Mouse (Mus musculus): ENCODE measurements around the gene Gm18596. TPM values are rescaled to one million over a fixed set of nuclear protein-coding genes. Genes with fewer than 3 reads are reported as not detected.
"Not testable (repeated sequence)": the region's sequence is repeated elsewhere in the genome, so short reads cannot be mapped to it uniquely, and the experiment has no call there.

Gm18596 gene
- not detected in 2 replicates for polyA plus RNA-seq (2015; fragmentation: Nextera tagmentation; extraction: Ambion mirVana)

- H3K27ac ChIP-seq (ENCODE audit: low read length): not testable (repeated sequence)
Observed at GRCm38 (mm10) chr10:77741924-77742688, at the start of gene Gm18596. Gm18596 (minus strand) TSS chr10:77742638.

DNA sequence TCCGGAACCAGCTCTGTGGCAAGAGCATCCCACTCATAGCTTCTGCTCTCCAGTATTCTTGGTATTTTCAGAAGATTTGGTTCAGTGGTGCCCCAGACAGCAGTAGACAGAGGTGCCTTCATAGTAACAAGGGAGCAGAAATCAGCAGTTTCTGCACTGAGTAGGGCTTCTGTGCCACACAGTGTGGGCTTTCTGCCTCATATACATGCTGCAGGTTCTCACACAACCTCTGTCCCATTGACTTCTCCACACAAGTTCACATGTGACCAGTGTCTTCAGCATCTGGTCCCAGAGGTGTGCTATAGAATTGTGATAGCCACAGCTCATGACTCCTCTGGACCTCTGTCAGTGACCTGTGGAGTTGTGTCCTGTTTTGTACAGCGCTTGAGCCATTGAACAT, 46.2 kb upstream of the Gm18596 start:
- Histone ChIP-seq H3K9me3 (ENCODE audit: control insufficient read depth, low read length) (no peaks in the 10 kb centered on the region), H3K9ac (replicated peaks; ENCODE audit: low read depth, low read length) (no peak overlapping the region), H3K36me3 (ENCODE audit: control insufficient read depth, insufficient read depth) (no peaks in the 10 kb centered on the region), H3K27me3 (replicated peaks; ENCODE audit: control insufficient read depth, insufficient read depth, low read length) (no peaks in the 10 kb centered on the region), H3K27ac (ENCODE audit: low read length) (no peak overlapping the region), H3K4me1 (replicated peaks; ENCODE audit: control insufficient read depth, insufficient read depth, low read length) (no peaks in the 10 kb centered on the region), H3K4me3 (replicated peaks; ENCODE audit: low read length) (no peak overlapping the region), H3K4me2 (ENCODE audit: low read length) (no peak overlapping the region)
- ATAC-seq: no peak
- WGBS: 94% methylated on average over 2 of the region's 2 CpGs

More at GRCm38 (mm10) chr10:77741924-77742688, at the start of gene Gm18596:
- not testable (repeated sequence) for ATAC-seq; H3K27me3 ChIP-seq (replicated peaks; ENCODE audit: control insufficient read depth, insufficient read depth, low read length); H3K9me3 ChIP-seq (ENCODE audit: control insufficient read depth, low read length); H3K4me2 ChIP-seq (ENCODE audit: low read length); H3K36me3 ChIP-seq (ENCODE audit: control insufficient read depth, insufficient read depth); H3K9ac ChIP-seq (replicated peaks; ENCODE audit: low read depth, low read length); H3K4me3 ChIP-seq (replicated peaks; ENCODE audit: low read length); H3K4me1 ChIP-seq (replicated peaks; ENCODE audit: control insufficient read depth, insufficient read depth, low read length)
- 61% methylated on average over 4 of the region's 5 CpGs for WGBS

- H3K27me3 ChIP-seq (replicated peaks; ENCODE audit: control insufficient read depth, insufficient read depth, low read length); ATAC-seq; H3K27ac ChIP-seq (ENCODE audit: low read length); H3K9ac ChIP-seq (replicated peaks; ENCODE audit: low read depth, low read length); H3K9me3 ChIP-seq (ENCODE audit: control insufficient read depth, low read length); H3K4me3 ChIP-seq (replicated peaks; ENCODE audit: low read length); H3K4me1 ChIP-seq (replicated peaks; ENCODE audit: control insufficient read depth, insufficient read depth, low read length); H3K4me2 ChIP-seq (ENCODE audit: low read length); H3K36me3 ChIP-seq (ENCODE audit: control insufficient read depth, insufficient read depth): not testable (repeated sequence)
- WGBS: no CpG with 5 or more reads among the region's 1 CpGs
Observed at GRCm38 (mm10) chr10:77787876-77788275, 45.4 kb upstream of the Gm18596 start, which contains the start of gene Gm7137. Gm7137 (minus strand) TSS chr10:77788200.

DNA sequence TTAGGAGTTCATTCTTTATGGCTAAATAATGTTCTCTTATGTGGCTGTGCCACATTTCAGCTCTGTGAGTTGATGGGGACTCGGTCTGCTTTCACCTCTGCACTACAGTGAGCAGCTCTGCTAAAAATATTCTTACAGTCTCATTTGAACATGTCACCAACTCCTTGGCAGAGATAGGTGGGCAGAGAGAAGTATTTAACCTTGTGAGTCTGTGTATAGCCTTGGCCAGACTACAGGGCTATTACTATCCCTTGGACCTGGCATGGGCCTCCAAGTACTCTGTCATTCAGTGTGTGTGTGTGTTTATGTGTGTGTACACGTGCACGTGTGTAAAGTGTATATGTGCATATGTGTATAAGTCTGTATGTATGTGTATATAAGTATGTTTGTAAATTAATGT, 41.0 kb upstream of the Gm18596 start:
- not testable (repeated sequence) for H3K27ac ChIP-seq (ENCODE audit: low read length); H3K36me3 ChIP-seq (ENCODE audit: control insufficient read depth, insufficient read depth); H3K9ac ChIP-seq (replicated peaks; ENCODE audit: low read depth, low read length); H3K4me1 ChIP-seq (replicated peaks; ENCODE audit: control insufficient read depth, insufficient read depth, low read length); H3K9me3 ChIP-seq (ENCODE audit: control insufficient read depth, low read length); ATAC-seq; H3K4me3 ChIP-seq (replicated peaks; ENCODE audit: low read length); H3K4me2 ChIP-seq (ENCODE audit: low read length); H3K27me3 ChIP-seq (replicated peaks; ENCODE audit: control insufficient read depth, insufficient read depth, low read length)
- 100% methylated on average over 1 of the region's 3 CpGs for WGBS

DNA sequence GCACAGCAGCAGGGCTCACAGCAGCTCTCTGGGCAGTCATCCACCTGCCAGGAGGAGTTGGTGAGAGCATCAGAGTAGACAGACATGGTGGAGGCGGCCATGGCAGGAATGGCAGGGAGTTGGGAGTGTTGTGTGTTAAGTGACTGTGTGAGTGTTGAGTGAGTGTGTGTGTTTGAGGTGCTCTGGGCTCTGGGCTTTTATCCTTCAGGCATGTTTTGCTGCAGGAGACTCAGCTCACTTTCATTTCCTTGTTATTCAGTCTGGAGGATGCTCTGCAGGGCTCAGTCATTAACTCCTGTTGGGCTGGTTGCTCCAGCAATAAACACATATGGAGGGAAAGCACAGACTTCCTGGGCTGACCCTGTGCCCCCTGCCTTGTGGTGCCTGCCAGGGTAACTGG, 40.0 kb upstream of the Gm18596 start, which contains the start of gene Gm3250:
TSS of gene Gm3250 (minus strand) at position 101 of the 400 bp plus-strand sequence.
- 60% methylated on average over 1 of the region's 1 CpGs for WGBS
- H3K27ac ChIP-seq (ENCODE audit: low read length); H3K4me3 ChIP-seq (replicated peaks; ENCODE audit: low read length); ATAC-seq; H3K4me2 ChIP-seq (ENCODE audit: low read length); H3K9ac ChIP-seq (replicated peaks; ENCODE audit: low read depth, low read length); H3K4me1 ChIP-seq (replicated peaks; ENCODE audit: control insufficient read depth, insufficient read depth, low read length); H3K27me3 ChIP-seq (replicated peaks; ENCODE audit: control insufficient read depth, insufficient read depth, low read length); H3K36me3 ChIP-seq (ENCODE audit: control insufficient read depth, insufficient read depth); H3K9me3 ChIP-seq (ENCODE audit: control insufficient read depth, low read length): not testable (repeated sequence)

DNA sequence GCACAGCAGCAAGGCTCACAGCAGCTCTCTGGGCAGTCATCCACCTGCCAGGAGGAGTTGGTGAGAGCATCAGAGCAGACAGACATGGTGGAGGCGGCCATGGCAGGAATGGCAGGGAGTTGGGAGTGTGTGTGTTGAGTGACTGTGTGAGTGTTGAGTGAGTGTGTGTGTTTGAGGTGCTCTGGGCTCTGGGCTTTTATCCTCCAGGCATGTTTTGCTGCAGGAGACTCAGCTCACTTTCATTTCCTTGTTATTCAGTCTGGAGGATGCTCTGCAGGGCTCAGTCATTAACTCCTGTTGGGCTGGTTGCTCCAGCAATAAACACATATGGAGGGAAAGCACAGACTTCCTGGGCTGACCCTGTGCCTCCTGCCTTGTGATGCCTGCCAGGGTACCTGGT, 34.4 kb upstream of the Gm18596 start, which contains the start of gene Gm7138:
TSS of gene Gm7138 (minus strand) at position 101 of the 400 bp plus-strand sequence.
- H3K4me3 ChIP-seq (replicated peaks; ENCODE audit: low read length); H3K36me3 ChIP-seq (ENCODE audit: control insufficient read depth, insufficient read depth); H3K9ac ChIP-seq (replicated peaks; ENCODE audit: low read depth, low read length); H3K27ac ChIP-seq (ENCODE audit: low read length); ATAC-seq; H3K4me2 ChIP-seq (ENCODE audit: low read length); H3K9me3 ChIP-seq (ENCODE audit: control insufficient read depth, low read length); H3K27me3 ChIP-seq (replicated peaks; ENCODE audit: control insufficient read depth, insufficient read depth, low read length); H3K4me1 ChIP-seq (replicated peaks; ENCODE audit: control insufficient read depth, insufficient read depth, low read length): not testable (repeated sequence)
- 50% methylated on average over 1 of the region's 1 CpGs for WGBS

GRCm38 (mm10) chr10:77772142-77772541, 29.7 kb upstream of the Gm18596 start:
- H3K36me3 ChIP-seq (ENCODE audit: control insufficient read depth, insufficient read depth); H3K27me3 ChIP-seq (replicated peaks; ENCODE audit: control insufficient read depth, insufficient read depth, low read length); H3K9me3 ChIP-seq (ENCODE audit: control insufficient read depth, low read length); H3K27ac ChIP-seq (ENCODE audit: low read length); H3K9ac ChIP-seq (replicated peaks; ENCODE audit: low read depth, low read length); H3K4me2 ChIP-seq (ENCODE audit: low read length); H3K4me3 ChIP-seq (replicated peaks; ENCODE audit: low read length); H3K4me1 ChIP-seq (replicated peaks; ENCODE audit: control insufficient read depth, insufficient read depth, low read length); ATAC-seq: not testable (repeated sequence)
- 100% methylated on average over 1 of the region's 3 CpGs for WGBS

- 92% methylated on average over 1 of the region's 1 CpGs for WGBS
- not testable (repeated sequence) for H3K4me2 ChIP-seq (ENCODE audit: low read length); H3K4me1 ChIP-seq (replicated peaks; ENCODE audit: control insufficient read depth, insufficient read depth, low read length); H3K9me3 ChIP-seq (ENCODE audit: control insufficient read depth, low read length); H3K27me3 ChIP-seq (replicated peaks; ENCODE audit: control insufficient read depth, insufficient read depth, low read length); H3K4me3 ChIP-seq (replicated peaks; ENCODE audit: low read length); ATAC-seq; H3K27ac ChIP-seq (ENCODE audit: low read length); H3K36me3 ChIP-seq (ENCODE audit: control insufficient read depth, insufficient read depth); H3K9ac ChIP-seq (replicated peaks; ENCODE audit: low read depth, low read length)
Observed at GRCm38 (mm10) chr10:77771225-77771624, 28.8 kb upstream of the Gm18596 start, which contains the start of gene Gm3238. Gm3238 (minus strand) TSS chr10:77771325.

GRCm38 (mm10) chr10:77769727-77770126, 27.3 kb upstream of the Gm18596 start:
- Histone ChIP-seq H3K27me3 (replicated peaks; ENCODE audit: control insufficient read depth, insufficient read depth, low read length) (no peaks in the 10 kb centered on the region), H3K4me2 (ENCODE audit: low read length) (no peak overlapping the region), H3K27ac (ENCODE audit: low read length) (no peak overlapping the region), H3K9me3 (ENCODE audit: control insufficient read depth, low read length) (no peaks in the 10 kb centered on the region), H3K4me3 (replicated peaks; ENCODE audit: low read length) (no peak overlapping the region), H3K4me1 (replicated peaks; ENCODE audit: control insufficient read depth, insufficient read depth, low read length) (no peaks in the 10 kb centered on the region), H3K36me3 (ENCODE audit: control insufficient read depth, insufficient read depth) (no peaks in the 10 kb centered on the region), H3K9ac (replicated peaks; ENCODE audit: low read depth, low read length) (no peak overlapping the region)
- 88% methylated on average over 1 of the region's 1 CpGs for WGBS
- no peak for ATAC-seq

All from forebrain, embryonic 16.5 days (tissue).